Mouse (Mus musculus) kidney, postnatal 0 days (tissue): ENCODE data around the gene Lrriq1. TPM values are rescaled to one million over a fixed set of nuclear protein-coding genes. Genes with fewer than 3 reads are reported as not detected.

Experiments
- ATAC-seq: fragments of 200-750 bp; cut with Nextera tagmentation; replicated peaks from 2 replicates; pipeline ENCODE4 v1.8.0; 2017; ENCODE audit warnings: low read depth, moderate number of reproducible peaks, moderate TSS enrichment, moderate library complexity; ENCODE audit not compliant: low FRiP score
- DNase-seq: peaks from one replicate; pipeline ENCODE4 v3.0.0-alpha.2; 2016; ENCODE audit warnings: low spot score
- H3K27ac ChIP-seq: fragments of 300-500 bp; sonication (generic); 2 replicates; pipeline ENCODE4 v1.5.1; 2014; ENCODE audit warnings: mild to moderate bottlenecking
- H3K27me3 ChIP-seq: fragments of 300-500 bp; sonication (generic); 2 replicates; pipeline ENCODE4 v1.6.1; 2014; ENCODE audit warnings: low read length, mixed read lengths; ENCODE audit not compliant: insufficient read depth
- H3K36me3 ChIP-seq: fragments of 300-500 bp; sonication (generic); 2 replicates; pipeline ENCODE4 v1.6.1; 2014; ENCODE audit warnings: low read length, mixed read lengths; ENCODE audit not compliant: insufficient read depth
- H3K4me1 ChIP-seq: fragments of 300-500 bp; sonication (generic); replicated peaks from 2 replicates; pipeline ENCODE4 v1.6.1; 2014; ENCODE audit warnings: antibody characterized with exemption, low read length, mixed read lengths; ENCODE audit not compliant: insufficient read depth
- H3K4me2 ChIP-seq: fragments of 300-500 bp; sonication (generic); 2 replicates; pipeline ENCODE4 v1.6.1; 2014; ENCODE audit warnings: mild to moderate bottlenecking, low read length, moderate library complexity, mixed read lengths
- H3K4me3 ChIP-seq: fragments of 300-500 bp; sonication (generic); replicated peaks from 2 replicates; pipeline ENCODE4 v1.5.1; 2014; ENCODE audit warnings: low read depth, low read length
- H3K9ac ChIP-seq: fragments of 300-500 bp; sonication (generic); 2 replicates; pipeline ENCODE4 v1.6.1; 2014; ENCODE audit warnings: low read depth, low read length
- H3K9me3 ChIP-seq: fragments of 300-500 bp; sonication (generic); replicated peaks from 2 replicates; pipeline ENCODE4 v1.6.1; 2016; ENCODE audit warnings: low read length, inconsistent platforms, mixed read lengths
- CTCF ChIP-seq: IDR thresholded peaks from 2 replicates; pipeline ENCODE4 v1.5.1; 2016; ENCODE audit warnings: antibody characterized with exemption, low read depth, mild to moderate bottlenecking, moderate library complexity
- WGBS: fragments of 180-500 bp; shearing (Covaris S2); extraction: QIAGEN DNeasy Blood & Tissue Kit; methylation state at CpG from one replicate; pipeline ENCODE4 v1.1.7; 2014; 5-methylcytosine and 5-hydroxymethylcytosine counted together
- polyA plus RNA-seq: library from polyadenylated mRNA; unstranded; fragments of >200 nt; fragmentation: Nextera tagmentation; extraction: Ambion mirVana; gene quantifications from 2 replicates; pipeline ENCODE4 v1.2.1, GENCODE M21; 2015

The Lrriq1 gene
- polyA plus RNA-seq, 1 experiment from 2014 or later, result 19.4 TPM

DNA sequence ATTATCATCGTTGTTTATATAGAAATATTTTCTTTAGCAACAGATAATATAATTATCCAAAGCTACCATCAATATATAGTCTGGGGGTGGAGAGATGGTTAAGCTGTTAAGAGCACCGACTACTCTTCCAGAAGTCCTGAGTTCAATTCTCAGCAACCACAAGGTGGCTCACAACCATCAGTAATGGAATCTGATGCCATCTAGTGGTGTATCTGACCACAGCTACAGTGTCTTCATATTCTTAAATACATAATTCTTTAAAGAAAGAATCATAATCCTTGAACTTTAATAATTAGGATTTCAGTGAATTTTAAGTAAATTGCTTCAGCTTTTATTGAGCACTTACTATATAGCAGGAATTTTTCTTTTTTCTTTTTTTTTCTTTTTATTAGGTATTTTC, 128.0 kb downstream of the Lrriq1 start:
- Histone ChIP-seq H3K27ac (no peak overlapping the region), H3K4me1 (no peaks in the 10 kb centered on the region), H3K27me3 (no peaks in the 10 kb centered on the region), H3K9me3 (no peaks in the 10 kb centered on the region), H3K4me2 (no peak overlapping the region), H3K36me3 (no peaks in the 10 kb centered on the region), H3K9ac (no peak overlapping the region), H3K4me3 (no peak overlapping the region)
- peak; percentile 36 for TF ChIP-seq CTCF
- DNase-seq, result no peak
- 88% methylated on average over 2 of the region's 2 CpGs for WGBS
- no peak for ATAC-seq

- peak; percentile 5 for DNase-seq
- no peak for TF ChIP-seq CTCF
- Histone ChIP-seq H3K27ac (no peak overlapping the region), H3K36me3 (no peaks in the 10 kb centered on the region), H3K4me1 (no peaks in the 10 kb centered on the region), H3K4me3 (no peak overlapping the region), H3K9ac (no peak overlapping the region), H3K9me3 (no peaks in the 10 kb centered on the region), H3K4me2 (no peak overlapping the region), H3K27me3 (no peaks in the 10 kb centered on the region)
- no peak for ATAC-seq
- WGBS, result 55% methylated on average over 1 of the region's 1 CpGs
Measured at GRCm38 (mm10) chr10:103086101-103086500, 150.0 kb downstream of the Lrriq1 start.

DNA sequence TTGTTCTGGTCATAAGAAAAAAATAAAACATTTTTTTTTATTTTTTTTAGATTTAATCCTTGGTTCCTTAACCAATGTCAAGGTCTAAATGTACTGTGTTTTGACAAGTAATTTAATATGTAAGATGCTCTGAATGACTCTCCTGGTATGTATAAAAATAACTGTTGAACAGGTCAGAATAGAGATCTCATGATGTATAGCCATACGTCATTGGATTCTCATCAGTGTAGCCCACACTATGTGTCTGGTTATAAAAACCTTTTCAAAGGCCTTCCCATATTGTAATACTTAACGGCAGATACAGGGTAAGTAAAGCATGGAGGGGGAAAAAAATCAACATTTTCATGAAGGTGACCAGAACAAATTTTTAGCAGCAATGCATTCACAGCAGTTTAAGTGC, 186.5 kb downstream of the Lrriq1 start:
- no peak overlapping the region for H3K4me3 ChIP-seq
- ATAC-seq (no peak), DNase-seq (no peak)
- no peak overlapping the region for H3K4me2 ChIP-seq
- H3K9me3 ChIP-seq, result no peaks in the 10 kb centered on the region
- no peak overlapping the region for H3K27ac ChIP-seq
- no peak for TF ChIP-seq CTCF
- H3K36me3 ChIP-seq, result no peaks in the 10 kb centered on the region
- H3K4me1 ChIP-seq, result no peaks in the 10 kb centered on the region
- H3K27me3 ChIP-seq, result no peaks in the 10 kb centered on the region
- WGBS, result 85% methylated on average over 2 of the region's 2 CpGs
- H3K9ac ChIP-seq, result no peak overlapping the region

DNA sequence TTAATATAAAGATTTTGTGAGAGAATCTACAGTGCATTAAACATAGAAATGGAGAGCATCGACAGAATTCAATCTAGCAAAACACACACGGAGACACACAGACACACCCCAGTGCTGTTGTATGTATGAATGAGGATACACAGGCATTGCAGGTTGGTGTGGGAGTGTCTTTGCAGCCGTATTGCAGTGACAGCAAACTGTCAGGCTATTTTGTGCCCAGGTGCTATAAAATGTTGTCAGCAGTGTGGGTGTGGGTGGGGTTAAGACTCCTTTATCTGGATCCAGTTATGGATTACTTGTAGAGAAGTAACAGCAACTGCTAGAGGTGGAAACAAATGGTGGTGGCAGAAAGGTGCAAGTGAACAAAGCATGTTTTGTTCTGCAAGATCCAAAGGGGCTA, 189.5 kb downstream of the Lrriq1 start:
- Histone ChIP-seq H3K4me1 (no peaks in the 10 kb centered on the region), H3K27me3 (no peaks in the 10 kb centered on the region), H3K9me3 (no peaks in the 10 kb centered on the region), H3K4me3 (no peak overlapping the region), H3K4me2 (no peak overlapping the region), H3K27ac (no peak overlapping the region), H3K36me3 (no peaks in the 10 kb centered on the region), H3K9ac (no peak overlapping the region)
- DNase-seq (no peak), ATAC-seq (no peak)
- 67% methylated on average over 3 of the region's 3 CpGs for WGBS
- no peak for TF ChIP-seq CTCF

- no peaks in the 10 kb centered on the region for H3K27me3 ChIP-seq
- H3K4me2 ChIP-seq, result no peak overlapping the region
- H3K9ac ChIP-seq, result no peak overlapping the region
- DNase-seq (no peak), ATAC-seq (no peak)
- WGBS, result 38% methylated on average over 2 of the region's 2 CpGs
- no peaks in the 10 kb centered on the region for H3K9me3 ChIP-seq
- no peaks in the 10 kb centered on the region for H3K4me1 ChIP-seq
- H3K27ac ChIP-seq, result no peak overlapping the region
- TF ChIP-seq CTCF, result no peak
- no peak overlapping the region for H3K4me3 ChIP-seq
- H3K36me3 ChIP-seq, result no peaks in the 10 kb centered on the region
Measured at GRCm38 (mm10) chr10:103045019-103045418, 191.1 kb downstream of the Lrriq1 start.

- 4% methylated on average over 14 of the region's 14 CpGs for WGBS
- H3K4me1 ChIP-seq, result no peaks in the 10 kb centered on the region
- no peak overlapping the region for H3K4me3 ChIP-seq
- H3K27me3 ChIP-seq, result peaks cover 45% of the 10 kb centered on the region
- no peaks in the 10 kb centered on the region for H3K36me3 ChIP-seq
- no peaks in the 10 kb centered on the region for H3K9me3 ChIP-seq
- no peak for DNase-seq
- H3K9ac ChIP-seq, result no peak overlapping the region
- H3K4me2 ChIP-seq, result no peak overlapping the region
- H3K27ac ChIP-seq, result no peak overlapping the region
- no peak for ATAC-seq
- TF ChIP-seq CTCF, result no peak
Measured at GRCm38 (mm10) chr10:103035002-103035640, 201.0 kb downstream of the Lrriq1 start.

GRCm38 (mm10) chr10:103030931-103031330, 205.2 kb downstream of the Lrriq1 start:
- H3K9ac ChIP-seq, result no peak overlapping the region
- no peaks in the 10 kb centered on the region for H3K36me3 ChIP-seq
- H3K27me3 ChIP-seq, result peaks cover 62% of the 10 kb centered on the region
- H3K4me1 ChIP-seq, result no peaks in the 10 kb centered on the region
- 0 out of 2 replicates have a peak overlapping the region, but pooled peaks have one; percentile 34 for H3K4me3 ChIP-seq
- 0 out of 2 replicates have a peak overlapping the region, but pooled peaks have one; percentile 55 for H3K4me2 ChIP-seq
- 7% methylated on average over 11 of the region's 11 CpGs for WGBS
- TF ChIP-seq CTCF, result no peak
- DNase-seq (no peak), ATAC-seq (no peak)
- H3K9me3 ChIP-seq, result no peaks in the 10 kb centered on the region
- H3K27ac ChIP-seq, result no peak overlapping the region
